Mouse (Mus musculus) ES-E14 (cell line): Measurements from ENCODE around the gene Nos1. TPM values are rescaled to one million over a fixed set of nuclear protein-coding genes. Genes with fewer than 3 reads are reported as not detected.

Experiments used
- DNase-seq: peaks from one replicate; pipeline ENCODE4 v3.0.0-alpha.2; 2013; ENCODE audit warnings: low read depth, low spot score
- H3K27ac ChIP-seq: 2 replicates; pipeline ENCODE4 v1.5.1; 2012; ENCODE audit warnings: low read depth, mild to moderate bottlenecking, low read length, moderate library complexity, mixed read lengths; ENCODE audit not compliant: poor library complexity, insufficient read depth, severe bottlenecking
- H3K36me3 ChIP-seq: 2 replicates; pipeline ENCODE4 v1.6.1; 2012; ENCODE audit warnings: mild to moderate bottlenecking, low read length, moderate library complexity, mixed read lengths; ENCODE audit not compliant: control insufficient read depth, poor library complexity, insufficient read depth, severe bottlenecking
- H3K4me1 ChIP-seq, 2 experiments: fragments of 150-350 bp in 1 of 2; sonication (generic) in 1 of 2; 2 replicates each; pipeline ENCODE4 v1.6.1; 2012; ENCODE audit warnings: low read length in 2 of 2, mild to moderate bottlenecking in 1 of 2, mixed read lengths in 1 of 2; ENCODE audit not compliant: control insufficient read depth in 2 of 2, insufficient read depth in 2 of 2, poor library complexity in 1 of 2
- H3K4me3 ChIP-seq, 2 experiments: fragments of 150-350 bp in 1 of 2; sonication (generic) in 1 of 2; 2 replicates each; pipeline ENCODE4 v1.5.1; 2012; ENCODE audit warnings: low read length in 2 of 2, low read depth in 1 of 2, mild to moderate bottlenecking in 1 of 2, mixed read lengths in 1 of 2; ENCODE audit not compliant: insufficient read depth in 1 of 2, poor library complexity in 1 of 2, severe bottlenecking in 1 of 2
- H3K9ac ChIP-seq: 2 replicates; pipeline ENCODE4 v1.6.1; 2012; ENCODE audit warnings: low read depth, mild to moderate bottlenecking, low read length, mixed read lengths; ENCODE audit not compliant: poor library complexity, insufficient read depth, severe bottlenecking
- H3K9me3 ChIP-seq: fragments of 150-350 bp; sonication (generic); 2 replicates; pipeline ENCODE4 v1.6.1; 2012; ENCODE audit warnings: low read depth, mild to moderate bottlenecking, low read length; ENCODE audit not compliant: control insufficient read depth, insufficient read depth
- CHD2 ChIP-seq: IDR thresholded peaks from 2 replicates; pipeline ENCODE4 v1.6.1; 2014; ENCODE audit warnings: mild to moderate bottlenecking, low read depth, low read length, inconsistent platforms
- HCFC1 ChIP-seq: IDR thresholded peaks from 2 replicates; pipeline ENCODE4 v1.6.1; 2012; ENCODE audit warnings: low read length, inconsistent platforms, borderline replicate concordance; ENCODE audit not compliant: insufficient read depth
- MAFK ChIP-seq: IDR thresholded peaks from 2 replicates; pipeline ENCODE4 v1.6.1; 2014; ENCODE audit warnings: mild to moderate bottlenecking, low read depth, low read length, inconsistent platforms; ENCODE audit not compliant: insufficient read depth
- ZC3H11A ChIP-seq: IDR thresholded peaks from 2 replicates; pipeline ENCODE4 v1.6.1; 2012; ENCODE audit warnings: low read depth, mild to moderate bottlenecking, inconsistent platforms, low read length, borderline replicate concordance
- ZNF384 ChIP-seq: IDR thresholded peaks from 2 replicates; pipeline ENCODE4 v1.6.1; 2012; ENCODE audit warnings: low read depth, low read length, inconsistent platforms
- in situ Hi-C, 2 experiments: fragments of 600-800 bp; cut with MboI; formaldehyde crosslinking; loops; one replicate each; pipeline ENCODE4 v1.15.1; 2025; ENCODE audit warnings: low sequenced_read_pairs in 2 of 2, inconsistent platforms in 1 of 2; ENCODE audit not compliant: unreplicated experiment in 2 of 2
- total RNA-seq: library from RNA; depleted of rRNA; stranded (reverse); fragments of 300-350 nt; gene quantifications from 2 replicates; pipeline ENCODE4 v1.2.3, GENCODE M21; 2012

Nos1 gene
- total RNA-seq, 1 experiment: 3.4 TPM

DNA sequence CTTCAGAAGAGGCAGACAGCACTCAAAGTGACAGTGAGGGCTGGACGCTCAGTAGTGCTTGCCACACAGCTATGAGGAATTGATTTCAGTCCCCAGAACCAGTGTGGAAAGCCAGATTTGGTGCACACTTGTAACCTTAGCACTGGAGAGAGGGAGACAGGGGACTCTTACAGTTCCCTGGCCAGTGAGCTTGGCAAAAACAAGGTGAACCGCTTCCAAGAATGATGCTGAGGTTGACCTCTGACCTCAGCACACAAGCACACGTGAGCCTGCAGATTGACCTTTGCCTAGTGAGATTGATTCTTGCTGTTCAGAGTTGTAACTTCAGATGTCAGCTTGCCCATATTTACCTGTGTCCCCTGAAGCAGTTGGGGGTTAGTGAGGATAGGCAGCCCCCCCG lies 205.5 kb downstream of the Nos1 start:
- Histone ChIP-seq H3K9me3 (no peaks in the 10 kb centered on the region), H3K9ac (no peak overlapping the region), H3K27ac (no peak overlapping the region), H3K4me1 (no peaks in the 10 kb centered on the region; a peak in 1 of 4 replicates), H3K36me3 (peaks cover 45% of the 10 kb centered on the region), H3K4me3 (no peak overlapping the region)
- TF ChIP-seq ZC3H11A (no peak), ZNF384 (no peak)
- no peak for DNase-seq
- in situ Hi-C loops: no loop called here

- Histone ChIP-seq H3K4me1 (no peaks in the 10 kb centered on the region; a peak in 1 of 4 replicates), H3K27ac (no peak overlapping the region), H3K9me3 (no peaks in the 10 kb centered on the region), H3K9ac (no peak overlapping the region), H3K36me3 (peaks cover 47% of the 10 kb centered on the region), H3K4me3 (no peak overlapping the region)
- no peak for TF ChIP-seq MAFK
- in situ Hi-C loops: no loop called here
- no peak for DNase-seq
These were observed 207.1 kb downstream of the Nos1 start for GRCm38 (mm10) chr5:117987891-117988290.

- TF ChIP-seq MAFK (no peak), ZC3H11A (no peak), CHD2 (no peak), ZNF384 (no peak)
- Histone ChIP-seq H3K36me3 (peaks cover 43% of the 10 kb centered on the region), H3K9me3 (no peaks in the 10 kb centered on the region), H3K27ac (no peak overlapping the region), H3K4me1 (no peaks in the 10 kb centered on the region; a peak in 1 of 4 replicates), H3K4me3 (no peak overlapping the region), H3K9ac (no peak overlapping the region)
- DNase-seq: no peak
- in situ Hi-C loops: no loop called here
These were observed 207.5 kb downstream of the Nos1 start for GRCm38 (mm10) chr5:117988367-117988766.

DNA sequence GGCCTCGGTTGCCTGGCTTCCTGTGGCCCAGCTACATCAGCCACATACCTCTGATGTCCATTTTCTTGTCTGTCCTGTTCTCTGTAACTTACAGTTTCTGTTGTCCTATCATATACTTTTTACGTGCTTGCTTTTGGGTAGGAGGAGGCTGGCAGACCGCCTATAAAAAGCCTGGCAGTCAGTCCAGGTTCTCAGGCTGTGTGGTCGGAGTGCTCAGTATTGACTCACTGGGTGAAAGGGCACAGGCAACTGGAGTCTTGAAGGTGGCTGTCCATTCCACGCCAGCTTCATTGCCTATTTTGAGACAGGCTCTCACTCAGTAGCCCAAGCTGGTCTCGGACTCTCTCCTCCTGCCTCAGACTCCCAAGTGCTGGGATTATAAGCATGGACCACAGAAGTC lies 208.9 kb downstream of the Nos1 start:
- no peak overlapping the region for H3K27ac ChIP-seq
- peaks cover 50% of the 10 kb centered on the region for H3K36me3 ChIP-seq
- H3K4me1 ChIP-seq: no peaks in the 10 kb centered on the region; a peak in 1 of 4 replicates
- H3K4me3 ChIP-seq: no peak overlapping the region
- H3K9ac ChIP-seq: no peak overlapping the region
- DNase-seq: no peak
- in situ Hi-C loops: no loop called here
- H3K9me3 ChIP-seq: no peaks in the 10 kb centered on the region
- no peak for TF ChIP-seq ZC3H11A
- TF ChIP-seq CHD2: no peak
- TF ChIP-seq ZNF384: no peak
- no peak for TF ChIP-seq HCFC1
- TF ChIP-seq MAFK: no peak

DNA sequence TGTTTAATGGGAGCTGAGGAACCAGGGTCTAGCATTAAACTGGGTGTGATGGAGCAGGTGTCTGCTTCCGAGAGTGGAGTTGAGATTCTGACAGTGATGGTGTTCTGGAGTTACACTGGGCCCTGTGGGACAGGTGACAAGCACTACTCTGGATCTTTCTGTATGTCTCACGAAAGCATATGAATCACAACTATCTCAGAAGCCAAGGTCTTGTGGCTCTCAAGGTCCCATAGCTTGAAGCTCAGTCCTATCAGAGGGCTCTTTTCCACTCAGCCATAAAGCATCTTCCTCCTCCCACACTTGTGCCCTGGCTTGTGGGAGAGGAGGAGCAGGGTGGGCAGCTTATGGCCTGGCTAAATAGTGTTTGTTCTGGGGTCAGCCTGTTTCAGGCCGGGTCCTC lies 210.1 kb downstream of the Nos1 start:
- no peaks in the 10 kb centered on the region; a peak in 1 of 4 replicates for H3K4me1 ChIP-seq
- no peak overlapping the region for H3K9ac ChIP-seq
- in situ Hi-C loops: no loop called here
- H3K4me3 ChIP-seq: no peak overlapping the region
- DNase-seq: no peak
- H3K9me3 ChIP-seq: no peaks in the 10 kb centered on the region
- peaks cover 60% of the 10 kb centered on the region for H3K36me3 ChIP-seq
- no peak for TF ChIP-seq MAFK
- no peak for TF ChIP-seq CHD2
- no peak for TF ChIP-seq ZC3H11A
- no peak for TF ChIP-seq HCFC1
- no peak for TF ChIP-seq ZNF384
- no peak overlapping the region for H3K27ac ChIP-seq
